Mouse (Mus musculus) heart, adult 2 months (tissue): ENCODE data around the gene Nav3.

Experiments
- CTCF ChIP-seq: fragments of 200-600 bp; IDR thresholded peaks from 2 replicates; pipeline ENCODE4 v1.8.1; 2022; ENCODE audit warnings: antibody characterized with exemption, mild to moderate bottlenecking, moderate library complexity
- EP300 ChIP-seq: fragments of 200-500 bp; IDR thresholded peaks from 2 replicates; pipeline ENCODE4 v1.6.1; 2011; ENCODE audit warnings: low read depth, low read length, control low read depth; ENCODE audit not compliant: insufficient read depth
- POLR2A ChIP-seq: fragments of 200-500 bp; IDR thresholded peaks from 2 replicates; pipeline ENCODE4 v1.6.1; 2011; ENCODE audit warnings: mild to moderate bottlenecking, low read depth, low read length, control low read depth; ENCODE audit not compliant: insufficient read depth

DNA sequence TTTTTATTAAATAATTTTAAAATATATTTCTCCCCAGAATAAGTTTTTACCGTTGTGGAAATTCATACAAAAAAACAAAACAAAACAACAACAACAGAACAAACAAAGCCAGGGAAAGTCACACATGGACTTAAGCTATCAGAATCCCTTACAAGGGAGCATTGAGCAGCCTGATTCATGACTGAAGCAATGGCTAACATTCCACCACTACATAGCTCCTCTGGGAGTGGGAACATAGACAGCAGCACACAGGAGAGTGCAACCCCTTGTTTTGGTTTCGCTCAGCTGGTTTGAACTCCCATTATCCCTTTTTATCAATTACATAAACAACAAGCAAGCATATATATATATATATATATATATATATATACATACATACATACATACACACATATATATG lies 589.9 kb downstream of the Nav3 start:
- TF ChIP-seq CTCF: no peak
- no peak for TF ChIP-seq POLR2A
- no peak for TF ChIP-seq EP300
